Mouse (Mus musculus) bone marrow macrophage, adult 2 months (primary cell): ENCODE measurements around the gene Nampt.

ENCODE experiments used
- CTCF ChIP-seq: IDR thresholded peaks from 2 replicates; pipeline ENCODE4 v1.5.1; 2012; ENCODE audit warnings: low read depth, mild to moderate bottlenecking, low read length, moderate library complexity
- POLR2A ChIP-seq: IDR thresholded peaks from 2 replicates; pipeline ENCODE4 v1.6.1; 2012; ENCODE audit warnings: mild to moderate bottlenecking, low read depth, low read length, borderline replicate concordance

- TF ChIP-seq CTCF: no peak
- TF ChIP-seq POLR2A: no peak
Measured at GRCm38 (mm10) chr12:32853757-32854156, 34.4 kb downstream of the Nampt start.
